Mouse (Mus musculus) midbrain, embryonic 11.5 days (tissue): ENCODE results near the gene Hspb7. TPM values are rescaled to one million over a fixed set of nuclear protein-coding genes. Genes with fewer than 3 reads are reported as not detected.
A peak's percentile ranks its signal among the peaks of the same experiment; 100 is the strongest.

ENCODE experiments used
- ATAC-seq: fragments of 200-750 bp; cut with Nextera tagmentation; 2 replicates; pipeline ENCODE4 v1.8.0; 2017; ENCODE audit warnings: moderate TSS enrichment, moderate library complexity; ENCODE audit not compliant: low FRiP score
- DNase-seq: peaks from one replicate; pipeline ENCODE4 v3.0.0; 2015; ENCODE audit warnings: low spot score; ENCODE audit errors: missing footprints
- H3K27ac ChIP-seq: fragments of 300-500 bp; sonication (generic); 2 replicates; pipeline ENCODE4 v1.5.1; 2014; ENCODE audit warnings: low read depth, low read length
- H3K27me3 ChIP-seq: fragments of 300-500 bp; sonication (generic); 2 replicates; pipeline ENCODE4 v1.6.1; 2014; ENCODE audit warnings: mild to moderate bottlenecking, low read length, moderate library complexity, mixed read lengths; ENCODE audit not compliant: control insufficient read depth, insufficient read depth
- H3K36me3 ChIP-seq: fragments of 300-500 bp; sonication (generic); 2 replicates; pipeline ENCODE4 v1.6.1; 2014; ENCODE audit warnings: mild to moderate bottlenecking, low read length, moderate library complexity, mixed read lengths; ENCODE audit not compliant: control insufficient read depth, insufficient read depth
- H3K4me1 ChIP-seq: fragments of 300-500 bp; sonication (generic); 2 replicates; pipeline ENCODE4 v1.6.1; 2014; ENCODE audit warnings: low read length; ENCODE audit not compliant: control insufficient read depth, insufficient read depth
- H3K4me2 ChIP-seq: fragments of 300-500 bp; sonication (generic); 2 replicates; pipeline ENCODE4 v1.6.1; 2014; ENCODE audit warnings: mild to moderate bottlenecking, moderate library complexity
- H3K4me3 ChIP-seq: fragments of 300-500 bp; sonication (generic); 2 replicates; pipeline ENCODE4 v1.5.1; 2014; ENCODE audit warnings: low read depth, low read length
- H3K9ac ChIP-seq: fragments of 300-500 bp; sonication (generic); 2 replicates; pipeline ENCODE4 v1.6.1; 2014; ENCODE audit warnings: low read length
- H3K9me3 ChIP-seq: fragments of 300-500 bp; sonication (generic); 2 replicates; pipeline ENCODE4 v1.6.1; 2016; ENCODE audit warnings: low read length; ENCODE audit not compliant: control insufficient read depth
- WGBS: fragments of 180-500 bp; shearing (Covaris S2); extraction: QIAGEN DNeasy Blood & Tissue Kit; methylation state at CpG from one replicate; pipeline ENCODE4 v1.1.7; 2014; 5-methylcytosine and 5-hydroxymethylcytosine counted together
- polyA plus RNA-seq: library from polyadenylated mRNA; unstranded; fragments of >200 nt; fragmentation: Nextera tagmentation; extraction: Ambion mirVana; gene quantifications from 2 replicates; pipeline ENCODE4 v1.2.1, GENCODE M21; 2014

Gene Hspb7
- polyA plus RNA-seq, 1 experiment from 2014 or later = not detected

DNA sequence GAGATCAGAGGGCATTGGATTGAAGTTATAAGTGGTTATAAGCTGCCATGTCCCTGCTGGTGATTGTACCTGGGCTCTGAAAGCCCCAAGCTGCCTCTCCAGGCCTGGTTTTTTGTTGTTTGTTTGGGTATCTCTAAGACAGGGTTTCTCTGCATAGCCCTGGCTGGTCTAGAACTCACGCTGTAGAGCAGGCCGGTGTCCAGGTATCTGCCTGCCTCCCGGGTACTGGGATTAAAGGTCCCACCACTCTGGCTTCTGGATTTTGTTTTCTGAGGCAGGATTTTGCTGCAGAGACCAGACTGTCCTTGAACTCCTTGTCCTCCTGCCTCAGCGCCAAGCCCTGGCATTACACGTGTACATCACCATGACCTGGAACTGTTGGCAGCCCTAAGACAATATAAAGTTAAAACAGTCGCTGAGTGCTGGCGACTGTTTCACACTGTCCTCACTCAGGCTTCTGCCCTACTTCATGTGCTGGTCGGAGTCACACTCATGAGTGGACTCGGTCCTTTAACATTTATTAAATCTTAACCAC is 31.4 kb downstream of the Hspb7 start:
- ATAC-seq (no peak), DNase-seq (no peak)
- Histone ChIP-seq H3K4me2 (no peak overlapping the region), H3K4me1 (no peaks in the 10 kb centered on the region), H3K27me3 (no peaks in the 10 kb centered on the region), H3K36me3 (peaks cover 8% of the 10 kb centered on the region), H3K4me3 (no peak overlapping the region), H3K9ac (no peak overlapping the region), H3K27ac (no peak overlapping the region), H3K9me3 (no peaks in the 10 kb centered on the region)
- WGBS = 93% methylated on average over 9 of the region's 9 CpGs

- Histone ChIP-seq H3K9ac (no peak overlapping the region), H3K9me3 (no peaks in the 10 kb centered on the region), H3K27me3 (no peaks in the 10 kb centered on the region), H3K36me3 (no peaks in the 10 kb centered on the region), H3K4me3 (no peak overlapping the region), H3K27ac (no peak overlapping the region), H3K4me2 (no peak overlapping the region), H3K4me1 (peaks cover 10% of the 10 kb centered on the region)
- DNase-seq (peak; percentile 44), ATAC-seq (no peak)
- WGBS = 83% methylated on average over 14 of the region's 14 CpGs
Observed at GRCm38 (mm10) chr4:141454581-141455350, 34.2 kb downstream of the Hspb7 start.

GRCm38 (mm10) chr4:141455526-141455925 is 34.9 kb downstream of the Hspb7 start:
- Histone ChIP-seq H3K27me3 (no peaks in the 10 kb centered on the region), H3K36me3 (no peaks in the 10 kb centered on the region), H3K9ac (no peak overlapping the region), H3K4me2 (no peak overlapping the region), H3K9me3 (no peaks in the 10 kb centered on the region), H3K4me1 (peaks cover 12% of the 10 kb centered on the region), H3K4me3 (no peak overlapping the region), H3K27ac (no peak overlapping the region)
- 89% methylated on average over 4 of the region's 4 CpGs for WGBS
- no peak for ATAC-seq
- peak; percentile 35 for DNase-seq

- ATAC-seq = no peak
- DNase-seq = peak; percentile 81
- Histone ChIP-seq H3K4me1 (peaks cover 16% of the 10 kb centered on the region), H3K4me3 (no peak overlapping the region), H3K4me2 (no peak overlapping the region), H3K9ac (no peak overlapping the region), H3K36me3 (no peaks in the 10 kb centered on the region; the same call in 1 of the 2 replicates), H3K9me3 (no peaks in the 10 kb centered on the region), H3K27ac (no peak overlapping the region), H3K27me3 (no peaks in the 10 kb centered on the region)
- 94% methylated on average over 14 of the region's 14 CpGs for WGBS
Observed at GRCm38 (mm10) chr4:141456193-141456938, 35.8 kb downstream of the Hspb7 start.

DNA sequence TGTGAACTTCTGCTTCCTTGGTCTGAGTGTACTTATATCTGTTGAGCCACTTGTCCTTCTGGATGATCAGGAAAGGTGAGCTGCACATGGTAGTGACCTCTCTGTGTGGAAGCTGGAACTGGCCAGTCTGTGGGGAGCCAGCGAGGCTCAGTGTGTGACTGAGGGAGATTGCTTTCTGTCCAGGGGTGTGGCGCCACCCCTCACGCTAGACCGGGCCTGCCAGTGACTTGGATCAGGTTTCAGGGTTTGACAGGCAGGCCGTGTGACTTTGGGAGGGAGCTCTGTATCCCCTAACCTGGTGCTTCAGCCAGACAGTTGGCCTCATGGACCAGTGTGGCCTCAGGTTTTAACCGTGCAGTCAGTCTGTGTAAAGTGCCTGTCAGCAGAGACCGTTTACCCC is 37.7 kb downstream of the Hspb7 start:
- no peak overlapping the region for H3K4me2 ChIP-seq
- peaks cover 16% of the 10 kb centered on the region for H3K4me1 ChIP-seq
- 18% methylated on average over 7 of the region's 7 CpGs for WGBS
- DNase-seq (no peak), ATAC-seq (peak; percentile 43; the same call in 1 of the 2 replicates)
- no peaks in the 10 kb centered on the region for H3K27me3 ChIP-seq
- no peaks in the 10 kb centered on the region for H3K9me3 ChIP-seq
- H3K4me3 ChIP-seq = no peak overlapping the region
- peaks cover 12% of the 10 kb centered on the region for H3K36me3 ChIP-seq
- H3K9ac ChIP-seq = 0 out of 2 replicates have a peak overlapping the region, but pooled peaks have one; percentile 5
- H3K27ac ChIP-seq = no peak overlapping the region; the same call in 1 of the 2 replicates

DNA sequence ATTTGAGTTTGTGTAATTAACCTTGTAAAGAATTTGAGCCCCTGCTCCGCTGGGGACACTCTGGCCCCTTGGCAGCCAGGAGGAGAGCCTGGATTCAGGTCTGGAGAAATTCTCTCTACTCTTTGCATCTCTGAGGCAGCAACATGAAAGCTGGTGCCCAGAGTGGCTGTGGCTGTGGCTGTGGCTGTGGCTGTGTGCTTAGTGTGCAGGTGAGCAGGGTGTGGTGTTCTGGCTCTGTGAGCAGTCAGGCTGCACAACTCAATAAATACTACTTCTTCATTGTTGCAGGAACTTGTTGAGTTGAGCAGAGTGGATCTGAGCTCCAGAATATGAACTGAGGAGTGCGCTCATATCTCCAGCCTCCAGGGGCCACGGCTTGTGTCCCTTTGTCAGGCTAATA is 38.3 kb downstream of the Hspb7 start:
- no peak overlapping the region for H3K9ac ChIP-seq
- no peak overlapping the region for H3K4me3 ChIP-seq
- H3K27ac ChIP-seq = no peak overlapping the region
- 74% methylated on average over 3 of the region's 3 CpGs for WGBS
- H3K36me3 ChIP-seq = peaks cover 15% of the 10 kb centered on the region
- no peaks in the 10 kb centered on the region for H3K27me3 ChIP-seq
- H3K4me2 ChIP-seq = no peak overlapping the region
- no peak for ATAC-seq
- H3K9me3 ChIP-seq = no peaks in the 10 kb centered on the region
- peaks cover 16% of the 10 kb centered on the region for H3K4me1 ChIP-seq
- no peak for DNase-seq

DNA sequence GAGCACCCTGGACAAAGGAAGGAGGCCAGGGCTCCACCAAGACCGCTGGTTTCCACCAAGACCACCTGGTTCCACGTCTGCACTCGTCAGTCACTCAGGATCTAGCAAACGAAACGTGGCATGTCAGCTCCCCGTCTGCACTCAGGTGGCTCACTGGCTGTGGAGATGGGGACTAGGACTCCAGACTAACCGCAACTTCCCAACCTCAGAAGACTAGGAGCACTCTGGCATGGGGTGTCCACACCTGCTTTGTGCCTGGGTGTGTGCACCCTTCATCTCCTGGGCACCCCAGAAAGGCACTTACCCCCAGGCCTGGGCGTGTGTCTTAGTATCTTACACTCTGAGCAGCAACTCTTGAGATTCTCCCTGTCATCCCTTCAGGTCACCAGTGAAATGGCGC is 39.2 kb downstream of the Hspb7 start:
- Histone ChIP-seq H3K36me3 (peaks cover 22% of the 10 kb centered on the region), H3K27me3 (no peaks in the 10 kb centered on the region), H3K9ac (no peak overlapping the region), H3K4me2 (no peak overlapping the region), H3K9me3 (no peaks in the 10 kb centered on the region), H3K4me3 (no peak overlapping the region), H3K4me1 (peaks cover 16% of the 10 kb centered on the region), H3K27ac (no peak overlapping the region)
- WGBS = 90% methylated on average over 9 of the region's 9 CpGs
- ATAC-seq (no peak), DNase-seq (no peak)

GRCm38 (mm10) chr4:141460481-141460880 is 39.9 kb downstream of the Hspb7 start:
- H3K36me3 ChIP-seq = peaks cover 23% of the 10 kb centered on the region
- no peak for DNase-seq
- H3K4me1 ChIP-seq = peaks cover 16% of the 10 kb centered on the region
- 97% methylated on average over 4 of the region's 4 CpGs for WGBS
- H3K9me3 ChIP-seq = no peaks in the 10 kb centered on the region
- no peak for ATAC-seq
- H3K27ac ChIP-seq = no peak overlapping the region
- 0 out of 2 replicates have a peak overlapping the region, but pooled peaks have one; percentile 9 for H3K9ac ChIP-seq
- H3K4me2 ChIP-seq = no peak overlapping the region
- H3K4me3 ChIP-seq = no peak overlapping the region
- no peaks in the 10 kb centered on the region for H3K27me3 ChIP-seq

- Histone ChIP-seq H3K9ac (peak overlapping the region; percentile 16; the same call in 1 of the 2 replicates), H3K27ac (peak overlapping the region; percentile 54; the same call in 1 of the 2 replicates), H3K4me2 (no peak overlapping the region), H3K4me1 (peaks cover 16% of the 10 kb centered on the region), H3K27me3 (no peaks in the 10 kb centered on the region), H3K4me3 (no peak overlapping the region), H3K36me3 (peaks cover 28% of the 10 kb centered on the region), H3K9me3 (no peaks in the 10 kb centered on the region)
- 47% methylated on average over 12 of the region's 12 CpGs for WGBS
- DNase-seq = no peak
- ATAC-seq = peak; percentile 35; the same call in 1 of the 2 replicates
Observed at GRCm38 (mm10) chr4:141461088-141461487, 40.5 kb downstream of the Hspb7 start.
